Mouse (Mus musculus) testis, adult 2 months (tissue): ENCODE data around the gene Galnt6. TPM values are rescaled to one million over a fixed set of nuclear protein-coding genes. Genes with fewer than 3 reads are reported as not detected.

Experiments used
- H3K27ac ChIP-seq: fragments of 200-500 bp; 2 replicates; pipeline ENCODE4 v1.5.1; 2012; ENCODE audit warnings: low read depth, low read length; ENCODE audit not compliant: control insufficient read depth, insufficient read depth
- H3K27me3 ChIP-seq: fragments of 200-500 bp; 2 replicates; pipeline ENCODE4 v1.6.1; 2012; ENCODE audit warnings: mild to moderate bottlenecking, low read length, moderate library complexity; ENCODE audit not compliant: control insufficient read depth, insufficient read depth
- H3K36me3 ChIP-seq: fragments of 200-500 bp; 2 replicates; pipeline ENCODE4 v1.6.1; 2012; ENCODE audit warnings: mild to moderate bottlenecking, low read length; ENCODE audit not compliant: control insufficient read depth, insufficient read depth
- H3K4me1 ChIP-seq: fragments of 200-500 bp; 2 replicates; pipeline ENCODE4 v1.6.1; 2012; ENCODE audit warnings: low read length; ENCODE audit not compliant: control insufficient read depth, insufficient read depth
- H3K4me3 ChIP-seq: fragments of 200-500 bp; 2 replicates; pipeline ENCODE4 v1.5.1; 2012; ENCODE audit warnings: low read depth, mild to moderate bottlenecking, low read length, moderate library complexity, mixed read lengths; ENCODE audit not compliant: control insufficient read depth
- CTCF ChIP-seq: fragments of 200-500 bp; IDR thresholded peaks from 2 replicates; pipeline ENCODE4 v1.5.1; 2012; ENCODE audit warnings: low read depth, mild to moderate bottlenecking, inconsistent platforms, low read length, moderate library complexity; ENCODE audit not compliant: control insufficient read depth, insufficient read depth, insufficient replicate concordance
- POLR2A ChIP-seq: fragments of 200-500 bp; IDR thresholded peaks from 2 replicates; pipeline ENCODE4 v1.6.1; 2012; ENCODE audit warnings: low read depth, mild to moderate bottlenecking, inconsistent platforms, low read length, moderate library complexity; ENCODE audit not compliant: control insufficient read depth
- polyA plus RNA-seq: library from polyadenylated mRNA; depleted of rRNA; stranded (reverse); fragments of >200 nt; gene quantifications from 2 replicates; pipeline ENCODE4 v1.2.3, GENCODE M21; 2012

Galnt6 gene
- polyA plus RNA-seq, 1 experiment = 0.78 TPM

- no peak overlapping the region for H3K4me3 ChIP-seq
- TF ChIP-seq POLR2A (no peak), CTCF (no peak)
- peaks cover 7% of the 10 kb centered on the region for H3K4me1 ChIP-seq
- no peaks in the 10 kb centered on the region for H3K36me3 ChIP-seq
- H3K27ac ChIP-seq = no peak overlapping the region
- no peaks in the 10 kb centered on the region for H3K27me3 ChIP-seq
Observed at GRCm38 (mm10) chr15:100753045-100753444, 23.9 kb upstream of the Galnt6 start.

- Histone ChIP-seq H3K4me1 (peaks cover 5% of the 10 kb centered on the region; the same call in 1 of the 2 replicates), H3K27me3 (no peaks in the 10 kb centered on the region), H3K4me3 (no peak overlapping the region), H3K36me3 (no peaks in the 10 kb centered on the region), H3K27ac (no peak overlapping the region)
- TF ChIP-seq CTCF (no peak), POLR2A (no peak)
Observed at GRCm38 (mm10) chr15:100752439-100752838, 23.3 kb upstream of the Galnt6 start.

GRCm38 (mm10) chr15:100749751-100750538, 20.8 kb upstream of the Galnt6 start:
- no peak for TF ChIP-seq CTCF
- TF ChIP-seq POLR2A = no peak
- Histone ChIP-seq H3K27me3 (no peaks in the 10 kb centered on the region), H3K36me3 (no peaks in the 10 kb centered on the region), H3K4me1 (peaks cover 5% of the 10 kb centered on the region), H3K27ac (no peak overlapping the region), H3K4me3 (no peak overlapping the region)

GRCm38 (mm10) chr15:100748584-100748983, 19.4 kb upstream of the Galnt6 start:
- Histone ChIP-seq H3K27ac (no peak overlapping the region), H3K36me3 (no peaks in the 10 kb centered on the region), H3K4me1 (peaks cover 5% of the 10 kb centered on the region), H3K4me3 (no peak overlapping the region), H3K27me3 (no peaks in the 10 kb centered on the region)
- TF ChIP-seq CTCF (no peak), POLR2A (no peak)

- TF ChIP-seq POLR2A (no peak), CTCF (no peak)
- Histone ChIP-seq H3K4me1 (peaks cover 5% of the 10 kb centered on the region), H3K27ac (no peak overlapping the region; the same call in 1 of the 2 replicates), H3K4me3 (no peak overlapping the region; the same call in 1 of the 2 replicates), H3K27me3 (no peaks in the 10 kb centered on the region), H3K36me3 (no peaks in the 10 kb centered on the region)
Observed at GRCm38 (mm10) chr15:100747121-100747963, 18.2 kb upstream of the Galnt6 start.

- H3K27ac ChIP-seq = no peak overlapping the region
Observed at GRCm38 (mm10) chr15:100746478-100747120, 17.4 kb upstream of the Galnt6 start.

GRCm38 (mm10) chr15:100743238-100743637, 14.1 kb upstream of the Galnt6 start:
- Histone ChIP-seq H3K4me3 (no peak overlapping the region), H3K4me1 (peaks cover 5% of the 10 kb centered on the region), H3K27me3 (no peaks in the 10 kb centered on the region), H3K36me3 (no peaks in the 10 kb centered on the region), H3K27ac (no peak overlapping the region)
- TF ChIP-seq CTCF = no peak
- no peak for TF ChIP-seq POLR2A

More at GRCm38 (mm10) chr15:100746478-100747120, 17.4 kb upstream of the Galnt6 start:
- peaks cover 5% of the 10 kb centered on the region for H3K4me1 ChIP-seq
- TF ChIP-seq POLR2A (no peak), CTCF (no peak)
- no peak overlapping the region for H3K4me3 ChIP-seq
- no peaks in the 10 kb centered on the region for H3K36me3 ChIP-seq
- no peaks in the 10 kb centered on the region for H3K27me3 ChIP-seq
